Mouse (Mus musculus) heart, adult 9 months (tissue): ENCODE measurements around the gene Cdk8.

ENCODE experiments used
- DNase-seq, 2 experiments: peaks; one replicate each; pipeline ENCODE4 v3.0.0; 2022; ENCODE audit warnings: low spot score in 2 of 2

The Cdk8 gene

GRCm38 (mm10) chr5:146318051-146318450 is 87.0 kb downstream of the Cdk8 start:
- peak; percentile 63 to 74 for DNase-seq

- peak; percentile 61 to 65 for DNase-seq
These were observed 87.4 kb downstream of the Cdk8 start for GRCm38 (mm10) chr5:146318461-146318860.

- no peak for DNase-seq
These were observed 97.9 kb downstream of the Cdk8 start for GRCm38 (mm10) chr5:146328941-146329340.

GRCm38 (mm10) chr5:146329541-146329940 is 98.5 kb downstream of the Cdk8 start:
- no peak for DNase-seq

GRCm38 (mm10) chr5:146330031-146330764 is 99.2 kb downstream of the Cdk8 start:
- DNase-seq: peak in 1 of 2 experiments; percentile 36

- DNase-seq: no peak
These were observed 99.7 kb downstream of the Cdk8 start for GRCm38 (mm10) chr5:146330765-146331115.

- DNase-seq: no peak
These were observed 100.1 kb downstream of the Cdk8 start for GRCm38 (mm10) chr5:146331131-146331530.

- DNase-seq: no peak
These were observed 101.5 kb downstream of the Cdk8 start for GRCm38 (mm10) chr5:146332541-146332940.

- DNase-seq: no peak
These were observed 103.4 kb downstream of the Cdk8 start for GRCm38 (mm10) chr5:146334410-146334809.

- DNase-seq: no peak
These were observed 107.0 kb downstream of the Cdk8 start for GRCm38 (mm10) chr5:146338064-146338463.

GRCm38 (mm10) chr5:146340037-146340436 is 109.0 kb downstream of the Cdk8 start:
- no peak for DNase-seq

GRCm38 (mm10) chr5:146344911-146345686 is 114.1 kb downstream of the Cdk8 start:
- DNase-seq: no peak

GRCm38 (mm10) chr5:146347081-146347480 is 116.1 kb downstream of the Cdk8 start:
- no peak for DNase-seq

- no peak for DNase-seq
These were observed 118.2 kb downstream of the Cdk8 start for GRCm38 (mm10) chr5:146349183-146349582.

GRCm38 (mm10) chr5:146350784-146351183 is 119.8 kb downstream of the Cdk8 start:
- DNase-seq: no peak

GRCm38 (mm10) chr5:146352006-146352405 is 121.0 kb downstream of the Cdk8 start:
- no peak for DNase-seq
